Comparison of ENCODE assay signal across 7 mouse cellular contexts in genomic region chr4:132269740-132270560, GRCm38 (mm10). TPM values are rescaled to one million over a fixed set of nuclear protein-coding genes. Genes with fewer than 3 reads are reported as not detected.
DNase-seq lines count a peak whose midpoint lies in the region; ATAC-seq and TF ChIP-seq lines count a peak whose summit lies in the region.

No protein-coding gene starts in this region.

- H3K27ac ChIP-seq in embryonic facial prominence, embryonic 12.5 days: peak overlapping the region; percentile 94
- peak overlapping the region; percentile 99 for H3K27ac ChIP-seq in kidney, adult 2 months (ENCODE audit: insufficient read depth, low read depth, low read length)
- peak overlapping the region; percentile 94 for H3K27ac ChIP-seq in limb, embryonic 12.5 days
- H3K27ac ChIP-seq in midbrain, embryonic 15.5 days: peak overlapping the region; percentile 85
- peak overlapping the region; percentile 85 for H3K27ac ChIP-seq in spleen, adult 2 months (ENCODE audit: insufficient read depth, low read length)

- peak; percentile 79 for DNase-seq in adrenal gland, postnatal 25 days
- DNase-seq in heart, adult 18-20 months: peak; percentile 91
- DNase-seq in kidney, adult 2 months: peak; percentile 93
- peak; percentile 79 to 90 for DNase-seq in spleen, adult 2 months (ENCODE audit: low read depth in 1 of 2, low spot score in 2 of 2)

- H3K27me3 ChIP-seq in embryonic facial prominence, embryonic 12.5 days: no peaks in the 10 kb centered on the region
- no peaks in the 10 kb centered on the region for H3K27me3 ChIP-seq in kidney, adult 2 months (replicated peaks; ENCODE audit: control insufficient read depth, insufficient read depth, low read length)
- no peaks in the 10 kb centered on the region for H3K27me3 ChIP-seq in limb, embryonic 12.5 days
- H3K27me3 ChIP-seq in midbrain, embryonic 15.5 days (replicated peaks): no peaks in the 10 kb centered on the region
- no peaks in the 10 kb centered on the region for H3K27me3 ChIP-seq in spleen, adult 2 months (ENCODE audit: control insufficient read depth, insufficient read depth, low read length)

- H3K36me3 ChIP-seq in embryonic facial prominence, embryonic 12.5 days: no peaks in the 10 kb centered on the region
- no peaks in the 10 kb centered on the region for H3K36me3 ChIP-seq in kidney, adult 2 months (ENCODE audit: control insufficient read depth, insufficient read depth, low read length)
- no peaks in the 10 kb centered on the region for H3K36me3 ChIP-seq in limb, embryonic 12.5 days
- no peaks in the 10 kb centered on the region for H3K36me3 ChIP-seq in midbrain, embryonic 15.5 days (replicated peaks)
- no peaks in the 10 kb centered on the region for H3K36me3 ChIP-seq in spleen, adult 2 months (ENCODE audit: control insufficient read depth, insufficient read depth, low read length)

- peak overlapping the region; percentile 25 for H3K4me3 ChIP-seq in embryonic facial prominence, embryonic 12.5 days
- peak overlapping the region; percentile 56 for H3K4me3 ChIP-seq in kidney, adult 2 months (ENCODE audit: insufficient read depth, low read depth, low read length)
- peak overlapping the region; percentile 17; the same call in 1 of the 2 replicates for H3K4me3 ChIP-seq in limb, embryonic 12.5 days (replicated peaks)
- H3K4me3 ChIP-seq in midbrain, embryonic 15.5 days: peak overlapping the region; percentile 31
- H3K4me3 ChIP-seq in spleen, adult 2 months (ENCODE audit: extremely low read depth, insufficient read depth, insufficient read length): peak overlapping the region; percentile 49

- TF ChIP-seq CTCF in kidney, adult 2 months (conservative IDR thresholded peaks at IDR 0.05; ENCODE audit: insufficient read depth, insufficient read length, low read depth, low read length): peak; percentile 48
- TF ChIP-seq CTCF in spleen, adult 2 months (IDR thresholded peaks at IDR 0.05; ENCODE audit: extremely low read depth, insufficient read depth, insufficient read length, insufficient replicate concordance): peak; percentile 27; the same call in 1 of the 2 replicates

- H3K4me1 ChIP-seq in embryonic facial prominence, embryonic 12.5 days: peaks cover 5% of the 10 kb centered on the region; the same call in 1 of the 2 replicates
- H3K4me1 ChIP-seq in kidney, adult 2 months (ENCODE audit: control insufficient read depth, insufficient read depth, low read length): no peaks in the 10 kb centered on the region; the same call in 1 of the 2 replicates
- H3K4me1 ChIP-seq in limb, embryonic 12.5 days (replicated peaks): peaks cover 5% of the 10 kb centered on the region
- peaks cover 19% of the 10 kb centered on the region for H3K4me1 ChIP-seq in midbrain, embryonic 15.5 days
- H3K4me1 ChIP-seq in spleen, adult 2 months (ENCODE audit: control insufficient read depth, insufficient read depth, insufficient read length): no peaks in the 10 kb centered on the region

- H3K9ac ChIP-seq in embryonic facial prominence, embryonic 12.5 days: no peak overlapping the region
- H3K9ac ChIP-seq in limb, embryonic 12.5 days (replicated peaks): peak overlapping the region; percentile 50; the same call in 1 of the 2 replicates
- peak overlapping the region; percentile 25 for H3K9ac ChIP-seq in midbrain, embryonic 15.5 days

- no peaks in the 10 kb centered on the region for H3K9me3 ChIP-seq in embryonic facial prominence, embryonic 12.5 days
- H3K9me3 ChIP-seq in limb, embryonic 12.5 days: no peaks in the 10 kb centered on the region
- no peaks in the 10 kb centered on the region for H3K9me3 ChIP-seq in midbrain, embryonic 15.5 days

- WGBS in embryonic facial prominence, embryonic 12.5 days: under 1% methylated on average over 35 of the region's 35 CpGs
- WGBS in kidney, adult 2 months: under 1% methylated on average over 35 of the region's 35 CpGs
- under 1% methylated on average over 35 of the region's 35 CpGs for WGBS in limb, embryonic 12.5 days
- WGBS in midbrain, embryonic 15.5 days: under 1% methylated on average over 35 of the region's 35 CpGs
- WGBS in spleen, adult 2 months: under 1% methylated on average over 35 of the region's 35 CpGs

- peak; percentile 100 for TF ChIP-seq POLR2A in kidney, adult 2 months (IDR thresholded peaks at IDR 0.05; ENCODE audit: low read depth, low read length)
- TF ChIP-seq POLR2A in spleen, adult 2 months (IDR thresholded peaks at IDR 0.05; ENCODE audit: low read depth, low read length): peak; percentile 100

- ATAC-seq in embryonic facial prominence, embryonic 12.5 days (ENCODE audit: insufficient number of reproducible peaks, insufficient read depth, low FRiP score, low TSS enrichment): peak; percentile 50
- peak; percentile 77 for ATAC-seq in limb, embryonic 12.5 days (ENCODE audit: insufficient number of reproducible peaks, insufficient read depth, low FRiP score, low TSS enrichment, low read depth)
- ATAC-seq in midbrain, embryonic 15.5 days (replicated peaks): peak; percentile 71

- peak overlapping the region; percentile 45 for H3K4me2 ChIP-seq in embryonic facial prominence, embryonic 12.5 days (replicated peaks)
- peak overlapping the region; percentile 47 for H3K4me2 ChIP-seq in limb, embryonic 12.5 days
- H3K4me2 ChIP-seq in midbrain, embryonic 15.5 days: peak overlapping the region; percentile 55

RNA-seq across cellular contexts. Expression of gene Taf12, which starts 4.2 kb away (rescaled TPM):
- 29.1 and 30.4 TPM in 2 replicates for total RNA-seq in adrenal gland, postnatal 25 days (2021)
- polyA plus RNA-seq in embryonic facial prominence, embryonic 12.5 days (2016; fragmentation: Nextera tagmentation; extraction: Ambion mirVana): 51.7 and 54.3 TPM in 2 replicates
- total RNA-seq in heart, adult 18-20 months (2021): 10 to 100 TPM; 31.7 to 32.9 TPM
- polyA plus RNA-seq in kidney, adult 2 months (2012; rRNA removed): 12.2 and 15.0 TPM in 2 replicates
- polyA plus RNA-seq in limb, embryonic 12.5 days (2016; fragmentation: Nextera tagmentation; extraction: Ambion mirVana): 58.9 and 59.8 TPM in 2 replicates
- 45.2 and 47.7 TPM in 2 replicates for polyA plus RNA-seq in midbrain, embryonic 15.5 days (2015; fragmentation: Nextera tagmentation; extraction: Ambion mirVana)
- 6.9 and 7.5 TPM in 2 replicates for polyA plus RNA-seq in spleen, adult 2 months (2012; rRNA removed)

RNA-seq across cellular contexts. Expression of gene Gmeb1, which starts 8.5 kb away (rescaled TPM):
- 20.3 and 21.8 TPM in 2 replicates for total RNA-seq in adrenal gland, postnatal 25 days (2021)
- polyA plus RNA-seq in embryonic facial prominence, embryonic 12.5 days (2016; fragmentation: Nextera tagmentation; extraction: Ambion mirVana): 43.0 and 43.3 TPM in 2 replicates
- total RNA-seq in heart, adult 18-20 months (2021): 1 to 10 TPM; 9.1 to 9.4 TPM
- polyA plus RNA-seq in kidney, adult 2 months (2012; rRNA removed): 10.7 and 12.8 TPM in 2 replicates
- 44.4 and 47.1 TPM in 2 replicates for polyA plus RNA-seq in limb, embryonic 12.5 days (2016; fragmentation: Nextera tagmentation; extraction: Ambion mirVana)
- polyA plus RNA-seq in midbrain, embryonic 15.5 days (2015; fragmentation: Nextera tagmentation; extraction: Ambion mirVana): 45.7 and 47.4 TPM in 2 replicates
- 12.0 and 14.3 TPM in 2 replicates for polyA plus RNA-seq in spleen, adult 2 months (2012; rRNA removed)

RNA-seq across cellular contexts. Expression of gene Rab42, which starts 33.2 kb away (rescaled TPM):
- 1.8 TPM in 1 of 2 replicates, not detected in the other for total RNA-seq in adrenal gland, postnatal 25 days (2021)
- 1.4 and 1.8 TPM in 2 replicates for polyA plus RNA-seq in embryonic facial prominence, embryonic 12.5 days (2016; fragmentation: Nextera tagmentation; extraction: Ambion mirVana)
- 1 to 10 TPM in 1 of 2 experiments, under 1 TPM in 1; 0.84 to 1.2 TPM for total RNA-seq in heart, adult 18-20 months (2021)
- 7.2 and 8.9 TPM in 2 replicates for polyA plus RNA-seq in kidney, adult 2 months (2012; rRNA removed)
- 1.3 and 1.5 TPM in 2 replicates for polyA plus RNA-seq in limb, embryonic 12.5 days (2016; fragmentation: Nextera tagmentation; extraction: Ambion mirVana)
- 2.0 and 2.4 TPM in 2 replicates for polyA plus RNA-seq in midbrain, embryonic 15.5 days (2015; fragmentation: Nextera tagmentation; extraction: Ambion mirVana)
- 1.2 and 2.0 TPM in 2 replicates for polyA plus RNA-seq in spleen, adult 2 months (2012; rRNA removed)

RNA-seq across cellular contexts. Expression of gene Ythdf2, which starts 57.8 kb away (rescaled TPM):
- 50.8 and 51.0 TPM in 2 replicates for total RNA-seq in adrenal gland, postnatal 25 days (2021)
- 131 and 140 TPM in 2 replicates for polyA plus RNA-seq in embryonic facial prominence, embryonic 12.5 days (2016; fragmentation: Nextera tagmentation; extraction: Ambion mirVana)
- 10 to 100 TPM; 26.7 to 30.8 TPM for total RNA-seq in heart, adult 18-20 months (2021)
- 14.5 and 15.3 TPM in 2 replicates for polyA plus RNA-seq in kidney, adult 2 months (2012; rRNA removed)
- polyA plus RNA-seq in limb, embryonic 12.5 days (2016; fragmentation: Nextera tagmentation; extraction: Ambion mirVana): 143 and 149 TPM in 2 replicates
- polyA plus RNA-seq in midbrain, embryonic 15.5 days (2015; fragmentation: Nextera tagmentation; extraction: Ambion mirVana): 117 and 120 TPM in 2 replicates
- polyA plus RNA-seq in spleen, adult 2 months (2012; rRNA removed): 11.9 and 13.8 TPM in 2 replicates

RNA-seq across cellular contexts. Expression of gene Trnau1ap, which starts 59.4 kb away (rescaled TPM):
- total RNA-seq in adrenal gland, postnatal 25 days (2021): 35.6 and 37.0 TPM in 2 replicates
- polyA plus RNA-seq in embryonic facial prominence, embryonic 12.5 days (2016; fragmentation: Nextera tagmentation; extraction: Ambion mirVana): 80.1 and 80.5 TPM in 2 replicates
- total RNA-seq in heart, adult 18-20 months (2021): 10 to 100 TPM; 20.3 to 22.3 TPM
- polyA plus RNA-seq in kidney, adult 2 months (2012; rRNA removed): 24.4 and 30.2 TPM in 2 replicates
- 84.7 and 87.5 TPM in 2 replicates for polyA plus RNA-seq in limb, embryonic 12.5 days (2016; fragmentation: Nextera tagmentation; extraction: Ambion mirVana)
- 71.2 and 84.6 TPM in 2 replicates for polyA plus RNA-seq in midbrain, embryonic 15.5 days (2015; fragmentation: Nextera tagmentation; extraction: Ambion mirVana)
- polyA plus RNA-seq in spleen, adult 2 months (2012; rRNA removed): 16.0 and 19.6 TPM in 2 replicates

Comparison
In these comparisons a context has a peak if more than half of its experiments do, and no peak if none do; other contexts are left out.
1. Peak in every context shown above with its lines: DNase-seq, ATAC-seq, H3K4me3 ChIP-seq and H3K27ac ChIP-seq.